Mouse (Mus musculus) ovary, postnatal 14 days (tissue): ENCODE results near the gene 1700020L24Rik.

ENCODE experiments used
- DNase-seq: peaks from one replicate; pipeline ENCODE4 v3.0.0; 2022; ENCODE audit warnings: low spot score

Gene 1700020L24Rik

DNA sequence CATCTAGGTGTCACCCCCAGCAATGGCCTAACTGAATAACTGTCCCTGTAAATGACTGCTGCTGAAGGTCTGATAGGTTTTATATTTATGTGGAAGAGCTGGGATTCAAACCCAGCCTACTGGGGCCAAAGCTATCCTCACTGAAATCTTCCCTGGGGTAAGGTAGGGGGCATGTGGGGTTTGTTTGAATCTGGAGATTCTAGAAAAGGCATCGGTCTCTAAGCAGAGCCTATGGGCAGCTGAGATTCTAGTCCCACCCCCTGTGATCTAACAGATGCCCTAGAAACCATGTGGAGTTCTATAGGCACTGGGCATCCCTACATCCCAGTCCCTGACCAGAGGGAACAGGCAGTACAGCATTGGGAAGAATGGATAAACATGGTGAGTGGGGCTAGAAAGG is at the start of gene 1700020L24Rik:
Gene 1700020L24Rik (plus strand): TSS at position 301 of the 400 bp plus-strand sequence.
- no peak for DNase-seq

DNA sequence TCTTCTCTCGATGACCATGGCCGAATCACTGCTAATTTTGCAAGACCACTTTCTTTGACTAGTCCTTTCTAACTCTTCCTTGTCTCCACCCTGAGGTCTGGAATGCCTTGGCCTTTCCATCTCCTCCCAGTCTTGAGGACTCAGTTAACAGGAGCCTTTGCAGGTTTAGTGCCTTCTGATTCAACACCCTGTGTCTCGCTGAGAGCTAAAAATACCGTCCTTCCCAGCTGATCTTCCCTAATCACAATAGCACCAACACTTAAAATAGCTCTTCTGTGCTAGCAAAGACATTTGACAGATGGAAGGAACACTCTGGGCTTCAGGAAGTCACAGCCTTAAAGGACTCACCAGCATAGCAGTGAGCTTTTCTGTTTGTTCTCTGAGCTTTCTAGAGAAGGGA is 44.4 kb upstream of the 1700020L24Rik start:
- DNase-seq: no peak

DNA sequence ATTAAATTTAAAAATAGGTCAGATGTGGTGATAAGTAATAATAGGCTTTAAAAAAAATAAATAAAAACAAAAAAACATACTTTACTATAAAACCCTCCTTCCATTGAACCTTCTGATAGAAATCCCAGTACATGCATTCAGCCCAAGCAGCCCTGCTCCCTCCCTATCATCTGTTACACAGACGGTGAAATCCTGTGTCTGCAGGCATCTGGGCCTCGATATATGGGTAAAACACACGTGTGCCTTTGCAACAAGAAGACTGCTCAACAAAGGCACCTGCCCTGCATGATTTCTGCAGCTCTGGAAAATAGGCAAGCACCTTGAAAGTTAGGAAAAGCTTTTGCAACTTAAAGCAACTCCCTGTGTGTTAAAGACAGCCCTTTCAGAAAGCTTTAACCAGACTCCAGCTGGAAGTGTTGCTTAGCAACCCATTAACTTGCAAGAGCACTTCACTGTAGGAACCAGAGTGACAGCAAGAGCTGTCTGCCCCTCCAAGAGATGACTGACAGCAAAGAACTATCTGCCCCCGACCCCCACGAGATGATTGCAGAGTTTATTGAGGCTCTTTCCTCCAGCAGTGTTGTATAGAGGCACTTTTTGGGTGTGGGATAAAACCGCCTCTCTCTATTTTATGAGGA is 42.6 kb upstream of the 1700020L24Rik start:
- DNase-seq: no peak

DNA sequence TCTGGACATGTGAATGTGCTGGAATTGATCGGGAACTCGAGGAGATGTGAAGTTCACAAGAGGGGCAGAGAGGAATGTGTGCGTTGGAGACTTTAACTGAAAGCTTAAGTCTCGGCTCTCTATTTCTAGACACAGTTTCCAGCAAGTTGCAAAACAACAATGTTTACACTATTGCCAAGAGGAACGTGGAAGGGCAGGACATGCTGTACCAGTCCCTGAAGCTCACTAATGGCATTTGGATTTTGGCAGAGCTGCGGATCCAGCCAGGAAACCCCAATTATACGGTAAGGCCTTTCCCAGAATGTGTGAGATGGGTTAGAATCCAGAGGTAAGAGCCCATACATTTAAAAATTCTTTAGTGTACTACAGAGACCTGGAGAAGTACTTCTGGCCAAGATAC is 39.9 kb upstream of the 1700020L24Rik start:
- DNase-seq: no peak

DNA sequence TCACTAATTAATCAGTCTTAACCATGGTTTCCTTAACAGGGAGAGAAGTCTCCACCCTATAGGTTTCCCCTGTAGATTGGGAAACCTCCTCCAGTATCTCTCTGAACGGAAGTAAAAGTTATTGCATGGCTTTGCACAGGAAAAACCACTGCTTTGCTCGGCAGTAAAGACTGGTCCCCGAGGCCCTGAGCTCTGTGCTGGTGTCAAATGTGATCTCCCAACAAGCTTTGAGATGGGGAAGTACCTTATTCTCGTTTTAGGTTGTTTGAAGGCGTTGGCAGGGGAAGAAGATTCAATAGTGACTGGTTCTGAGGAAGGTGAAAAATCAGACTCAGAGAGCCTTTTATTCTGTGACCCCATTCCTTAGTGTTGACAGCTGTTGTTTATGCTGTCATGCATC is 38.8 kb upstream of the 1700020L24Rik start:
- DNase-seq: no peak

DNA sequence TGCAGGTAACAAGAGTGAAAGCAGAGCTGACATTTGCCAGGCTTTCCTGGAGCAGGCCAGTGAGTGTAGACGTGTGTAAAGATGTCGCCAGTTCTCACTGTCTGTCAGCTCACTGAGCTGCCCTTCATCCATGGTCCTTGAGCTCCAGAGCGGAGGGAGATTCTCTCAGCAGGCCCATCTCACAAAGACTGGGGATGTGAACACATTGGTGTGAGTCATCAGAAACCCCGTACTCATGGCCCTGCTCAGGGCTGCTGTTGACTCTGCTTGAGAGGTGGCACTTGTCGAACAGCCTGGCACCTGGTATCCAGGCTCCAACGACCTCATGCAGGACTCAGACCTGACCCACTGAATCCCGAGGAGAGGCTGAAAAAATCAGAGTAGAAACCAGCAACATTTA is 33.7 kb upstream of the 1700020L24Rik start:
- DNase-seq: no peak

DNA sequence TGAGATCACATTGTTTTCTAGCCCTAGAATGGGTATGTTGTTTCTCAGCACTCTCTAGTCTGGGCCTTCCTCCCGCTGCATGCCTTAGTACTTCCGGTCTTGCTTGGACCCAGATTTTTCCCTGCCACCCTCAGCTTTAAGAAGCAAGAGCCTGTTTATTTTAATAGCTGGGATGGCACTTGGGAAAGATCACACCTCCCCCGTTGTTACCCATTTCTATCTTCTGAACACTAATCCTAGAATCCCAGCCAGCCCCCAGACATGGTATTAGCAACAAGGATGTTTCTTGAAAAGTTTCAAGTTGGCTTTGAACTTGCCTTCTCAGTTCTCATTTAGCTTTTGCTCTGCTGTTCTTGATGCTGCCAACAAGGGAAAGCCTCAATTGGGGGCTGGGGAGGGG is 31.1 kb upstream of the 1700020L24Rik start:
- no peak for DNase-seq

- DNase-seq: no peak
These were observed 29.2 kb upstream of the 1700020L24Rik start for GRCm38 (mm10) chr11:83408242-83408641.

DNA sequence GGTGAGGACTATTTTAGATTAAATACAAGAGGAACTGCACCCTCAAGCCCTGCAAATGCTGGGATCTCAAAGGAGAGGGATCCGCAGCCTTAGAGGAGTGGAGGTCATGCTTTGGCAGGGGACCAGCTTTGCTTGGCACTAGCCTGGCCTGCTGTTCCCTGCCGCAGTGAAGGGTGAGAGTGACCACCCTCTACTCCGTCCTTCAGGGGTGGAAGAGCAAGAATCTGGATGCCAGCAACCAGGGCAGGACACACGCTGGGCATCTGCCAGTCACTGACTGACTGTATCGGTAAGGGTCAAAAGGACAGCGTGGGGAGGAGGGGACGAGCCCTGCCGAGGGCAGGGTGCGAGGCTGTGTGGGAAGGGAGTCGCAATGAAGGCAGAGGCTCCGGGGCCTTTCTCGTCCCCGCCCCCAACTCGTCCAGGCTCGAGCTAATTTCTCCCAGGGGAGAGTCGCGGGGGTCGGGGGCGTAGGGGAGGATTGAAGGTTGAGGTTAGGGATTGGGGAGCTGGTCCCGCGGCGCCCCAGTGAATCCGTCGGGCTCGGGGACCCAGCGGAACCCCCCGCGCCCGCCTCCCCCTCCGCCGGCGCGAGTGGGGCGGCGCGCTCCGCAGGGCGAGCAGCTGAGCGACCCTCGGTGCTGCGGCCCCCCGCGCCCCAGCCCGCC is 28.3 kb upstream of the 1700020L24Rik start, which contains the start of gene Rasl10b:
Gene Rasl10b (plus strand): TSS at position 51 of the 668 bp plus-strand sequence.
- DNase-seq: no peak

DNA sequence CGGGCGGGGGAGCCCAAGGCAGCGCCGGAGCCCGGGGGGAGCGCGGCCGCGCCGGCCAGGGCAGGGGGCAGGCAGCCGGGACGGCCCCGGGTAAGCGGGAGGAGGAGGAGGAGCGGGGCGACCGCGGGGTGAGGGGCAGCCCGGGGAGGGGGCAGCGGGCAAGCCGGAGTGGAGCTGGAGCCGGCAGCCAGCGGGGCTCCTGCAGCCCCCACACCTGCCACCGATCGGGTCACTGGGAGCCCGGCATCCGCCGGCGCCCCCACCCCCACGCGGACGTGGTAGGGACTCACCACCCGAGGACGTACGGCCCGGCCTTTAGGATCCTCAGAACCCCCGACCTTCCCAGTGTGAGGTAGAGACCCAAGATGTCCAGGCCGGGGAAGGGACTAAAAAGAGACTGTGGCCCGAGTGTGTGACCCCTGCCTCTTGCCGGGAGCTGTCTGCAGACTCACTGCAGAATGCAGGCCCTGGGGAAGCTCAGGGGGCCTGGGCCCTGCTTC is 27.6 kb upstream of the 1700020L24Rik start:
- no peak for DNase-seq

GRCm38 (mm10) chr11:83410510-83410909 is 27.0 kb upstream of the 1700020L24Rik start:
- DNase-seq: no peak

DNA sequence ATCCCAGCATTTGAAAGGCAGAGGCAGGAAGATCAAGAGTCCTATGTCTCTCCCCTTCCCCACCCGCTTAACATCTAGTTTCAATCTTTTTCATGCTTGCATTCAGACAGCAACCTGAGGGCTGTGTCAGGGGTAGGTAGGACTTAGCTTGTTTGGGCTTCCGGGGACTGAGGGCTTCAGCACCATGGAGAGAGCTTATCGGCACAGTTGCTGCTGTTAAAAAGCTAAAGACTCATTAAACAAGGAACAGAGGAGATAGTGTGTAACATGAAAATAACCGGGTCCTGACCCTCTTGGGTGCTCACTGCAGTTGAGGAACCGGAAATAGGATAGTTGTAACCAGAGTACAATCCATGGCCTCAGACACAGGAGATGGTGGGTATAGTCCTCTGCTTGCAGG is 20.4 kb upstream of the 1700020L24Rik start:
- DNase-seq: peak; percentile 44

- DNase-seq: no peak
These were observed 19.8 kb upstream of the 1700020L24Rik start for GRCm38 (mm10) chr11:83417708-83418107.

- DNase-seq: no peak
These were observed 18.9 kb upstream of the 1700020L24Rik start for GRCm38 (mm10) chr11:83418566-83418965.

- DNase-seq: no peak
These were observed 17.1 kb upstream of the 1700020L24Rik start for GRCm38 (mm10) chr11:83420338-83420737.

DNA sequence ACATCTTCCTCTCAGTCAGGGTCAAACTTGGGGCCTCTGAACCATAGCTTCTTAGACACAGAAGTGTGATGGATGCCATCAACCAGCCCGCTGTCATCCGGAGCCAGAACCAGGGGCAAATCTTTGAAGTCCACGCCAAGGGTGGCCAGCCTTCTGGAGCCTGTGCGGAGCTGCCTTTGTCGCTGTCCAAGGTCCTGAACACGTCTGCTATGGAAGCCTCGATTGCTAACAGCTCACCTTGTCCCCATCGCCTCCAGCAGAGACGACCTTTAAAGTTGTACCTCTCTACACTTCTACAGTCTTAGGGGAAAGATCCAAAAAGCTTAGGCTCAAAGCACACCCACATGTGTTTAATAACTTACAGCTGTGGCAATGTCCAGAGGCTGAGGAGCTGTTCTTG is 16.2 kb upstream of the 1700020L24Rik start:
- peak; percentile 63 for DNase-seq

DNA sequence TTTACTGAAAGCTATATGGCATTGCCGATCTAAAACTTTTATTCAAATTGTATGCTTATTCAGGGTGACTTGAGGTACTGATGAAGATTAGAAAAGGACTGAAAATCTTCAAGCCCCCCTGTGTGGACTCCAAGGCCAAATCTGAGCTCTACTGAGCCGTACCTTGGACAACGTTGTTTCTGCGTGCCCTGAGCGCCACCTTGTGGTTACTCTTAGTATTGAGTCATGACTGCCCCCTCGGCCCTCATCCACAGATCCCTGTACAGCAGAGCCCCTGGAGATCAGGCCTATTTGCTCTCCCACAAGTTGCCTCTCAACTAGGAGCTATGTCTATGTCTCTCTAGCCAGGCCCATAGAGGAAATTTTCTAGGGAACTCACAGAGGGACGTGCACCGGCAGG is 12.8 kb upstream of the 1700020L24Rik start:
- DNase-seq: peak; percentile 69

GRCm38 (mm10) chr11:83426964-83427363 is 10.5 kb upstream of the 1700020L24Rik start:
- no peak for DNase-seq

DNA sequence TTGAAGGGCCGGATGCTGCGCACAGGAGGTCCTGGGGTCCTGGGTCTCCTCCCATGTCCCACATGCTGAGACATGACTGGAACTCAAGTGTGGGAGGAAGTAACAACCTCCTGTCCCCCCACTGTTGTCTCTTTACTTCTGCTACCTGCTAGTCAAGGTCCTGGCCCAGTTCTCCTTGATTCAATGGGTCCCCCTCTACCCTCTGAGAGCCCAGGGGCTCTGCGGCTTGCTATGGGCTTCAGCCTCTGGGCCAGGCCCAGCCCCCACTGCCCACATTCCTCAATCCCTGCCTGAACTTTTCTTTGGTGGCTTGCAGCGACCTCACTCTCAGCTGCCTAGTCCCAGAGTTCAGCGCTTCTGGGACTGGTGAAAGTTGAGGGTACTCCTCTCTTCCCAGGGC is 8.1 kb upstream of the 1700020L24Rik start, which contains the start of gene Gas2l2:
Gene Gas2l2 (minus strand): TSS at position 101 of the 400 bp plus-strand sequence.
- no peak for DNase-seq

DNA sequence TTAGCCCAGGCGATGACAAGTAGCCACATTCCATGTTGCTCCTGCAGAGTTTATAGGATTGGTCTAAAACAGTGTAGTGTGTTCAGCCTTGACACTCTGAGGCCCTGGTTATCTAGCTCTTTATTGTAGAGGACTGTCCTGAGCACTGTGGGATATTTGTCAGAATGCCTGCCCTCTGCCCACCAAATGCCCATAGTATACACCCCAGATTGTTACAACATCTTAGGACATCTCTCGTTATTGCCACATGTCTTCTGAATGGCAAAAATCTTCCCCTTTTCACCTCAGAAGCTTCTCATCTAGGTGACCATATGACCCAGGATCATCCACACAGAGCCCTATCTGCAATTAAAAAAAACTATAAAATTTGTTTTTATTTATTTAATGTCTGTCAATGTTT is 4.9 kb upstream of the 1700020L24Rik start:
- DNase-seq: no peak

DNA sequence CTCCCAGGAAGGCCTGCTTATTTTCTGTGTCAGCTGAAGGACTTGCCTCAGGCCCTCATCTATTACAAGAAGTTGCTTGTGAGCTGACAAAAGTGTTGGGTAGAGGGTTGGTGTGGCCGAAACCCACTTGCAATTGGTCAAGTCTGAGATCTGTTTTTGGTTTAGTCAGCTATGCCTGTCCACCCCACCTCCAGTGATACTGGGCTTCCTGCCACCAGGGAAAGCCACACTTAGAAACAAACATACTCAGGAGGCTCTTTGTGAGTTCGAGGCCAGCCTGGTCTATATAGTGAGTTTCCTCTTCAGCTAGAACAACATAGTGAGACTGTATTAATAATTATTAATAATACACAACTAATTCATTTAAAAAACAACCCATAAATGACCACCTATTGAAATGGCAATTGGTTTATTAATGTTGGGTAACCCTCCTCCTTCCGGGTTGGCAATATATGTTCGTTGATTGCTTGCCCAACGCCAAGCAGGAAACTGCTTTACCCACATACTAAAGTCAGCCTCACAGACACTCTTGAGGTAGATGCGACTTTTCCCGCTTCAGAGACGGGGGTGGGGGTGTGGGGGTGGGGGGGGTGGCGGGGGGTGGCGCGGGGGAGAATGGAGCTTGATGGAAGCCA is 2.1 kb downstream of the 1700020L24Rik start:
- DNase-seq: no peak

- peak; percentile 77 for DNase-seq
These were observed 2.9 kb downstream of the 1700020L24Rik start for GRCm38 (mm10) chr11:83440081-83441064.
